Mouse (Mus musculus): ENCODE results near the gene Rnf167. TPM values are rescaled to one million over a fixed set of nuclear protein-coding genes. Genes with fewer than 3 reads are reported as not detected.

Rnf167 gene
- polyA plus RNA-seq, 1 experiment from 2014 or later = 101 TPM

DNA sequence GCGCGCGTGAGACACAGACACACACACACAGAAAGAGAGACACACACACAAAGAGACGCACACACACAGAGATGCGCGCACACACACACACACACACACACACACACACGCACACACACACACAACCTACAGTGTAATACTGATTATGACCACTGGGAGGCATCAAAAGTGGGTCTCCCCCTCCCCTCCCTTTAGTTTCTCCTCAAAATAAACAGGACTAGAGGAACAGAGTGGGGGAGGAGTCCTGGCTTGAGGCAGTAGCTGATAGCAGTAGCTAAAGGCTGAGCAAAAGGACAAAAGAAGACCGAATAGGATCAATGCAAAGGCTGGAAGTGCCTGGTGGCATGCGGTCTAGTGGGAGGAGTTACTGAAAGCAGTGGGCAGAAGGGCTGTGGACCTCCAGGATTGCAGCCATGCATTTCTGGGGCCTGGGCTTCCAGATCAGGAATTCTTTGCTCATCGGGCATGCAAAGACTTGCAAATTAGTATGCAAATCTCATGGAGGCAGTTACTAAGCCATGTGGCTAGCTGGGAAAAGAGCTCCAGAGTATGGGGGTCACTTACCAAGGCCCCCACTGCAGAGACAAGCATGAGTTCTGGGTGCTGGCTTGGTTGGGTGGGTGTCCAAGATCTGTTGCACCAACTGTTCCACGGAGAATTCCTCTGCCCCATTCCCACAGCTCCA is 35.0 kb downstream of the Rnf167 start:
- Histone ChIP-seq H3K4me2 (ENCODE audit: low read length) (no peak overlapping the region), H3K9ac (ENCODE audit: low read length) (no peak overlapping the region), H3K4me3 (ENCODE audit: low read depth, low read length) (no peak overlapping the region), H3K4me1 (replicated peaks; ENCODE audit: control insufficient read depth, insufficient read depth, low read length) (peaks cover 9% of the 10 kb centered on the region), H3K36me3 (ENCODE audit: control insufficient read depth, insufficient read depth, low read length) (peaks cover 59% of the 10 kb centered on the region), H3K27ac (ENCODE audit: low read depth) (no peak overlapping the region), H3K27me3 (replicated peaks; ENCODE audit: control insufficient read depth, insufficient read depth, low read length) (no peaks in the 10 kb centered on the region), H3K9me3 (ENCODE audit: control insufficient read depth, low read length) (no peaks in the 10 kb centered on the region)
- DNase-seq (ENCODE audit: low spot score) = peak; percentile 65
- WGBS = 24% methylated on average over 11 of the region's 11 CpGs
- peak; percentile 73 for ATAC-seq (replicated peaks; ENCODE audit: low FRiP score, low TSS enrichment, low read depth)

DNA sequence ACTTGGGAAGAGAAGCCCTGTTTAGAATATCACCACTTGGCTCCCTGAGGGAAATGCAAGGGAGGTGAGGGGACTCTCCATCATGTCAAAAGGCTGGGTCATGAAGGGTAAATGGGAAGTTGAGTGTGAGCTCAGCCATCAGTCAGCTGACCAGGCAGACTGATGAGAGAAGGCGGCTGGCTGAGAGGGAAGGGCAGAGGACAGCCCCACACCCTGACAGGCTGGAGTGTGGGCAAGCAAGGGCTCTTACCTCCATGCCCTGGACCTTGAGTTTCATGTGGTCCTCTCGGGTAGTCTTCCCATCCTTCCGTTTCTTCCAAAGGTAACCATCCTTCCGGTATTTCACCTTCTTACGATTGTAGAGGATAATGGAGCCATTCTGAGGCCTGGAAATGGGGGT is 36.6 kb downstream of the Rnf167 start:
- H3K27me3 ChIP-seq (replicated peaks; ENCODE audit: control insufficient read depth, insufficient read depth, low read length) = no peaks in the 10 kb centered on the region
- WGBS = 91% methylated on average over 5 of the region's 5 CpGs
- H3K4me2 ChIP-seq (ENCODE audit: low read length) = no peak overlapping the region
- peaks cover 54% of the 10 kb centered on the region for H3K36me3 ChIP-seq (ENCODE audit: control insufficient read depth, insufficient read depth, low read length)
- no peak overlapping the region for H3K4me3 ChIP-seq (ENCODE audit: low read depth, low read length)
- DNase-seq (ENCODE audit: low spot score) (no peak), ATAC-seq (replicated peaks; ENCODE audit: low FRiP score, low TSS enrichment, low read depth) (no peak)
- H3K4me1 ChIP-seq (replicated peaks; ENCODE audit: control insufficient read depth, insufficient read depth, low read length) = peaks cover 17% of the 10 kb centered on the region
- H3K9ac ChIP-seq (ENCODE audit: low read length) = no peak overlapping the region
- no peaks in the 10 kb centered on the region for H3K9me3 ChIP-seq (ENCODE audit: control insufficient read depth, low read length)
- no peak overlapping the region for H3K27ac ChIP-seq (ENCODE audit: low read depth)

DNA sequence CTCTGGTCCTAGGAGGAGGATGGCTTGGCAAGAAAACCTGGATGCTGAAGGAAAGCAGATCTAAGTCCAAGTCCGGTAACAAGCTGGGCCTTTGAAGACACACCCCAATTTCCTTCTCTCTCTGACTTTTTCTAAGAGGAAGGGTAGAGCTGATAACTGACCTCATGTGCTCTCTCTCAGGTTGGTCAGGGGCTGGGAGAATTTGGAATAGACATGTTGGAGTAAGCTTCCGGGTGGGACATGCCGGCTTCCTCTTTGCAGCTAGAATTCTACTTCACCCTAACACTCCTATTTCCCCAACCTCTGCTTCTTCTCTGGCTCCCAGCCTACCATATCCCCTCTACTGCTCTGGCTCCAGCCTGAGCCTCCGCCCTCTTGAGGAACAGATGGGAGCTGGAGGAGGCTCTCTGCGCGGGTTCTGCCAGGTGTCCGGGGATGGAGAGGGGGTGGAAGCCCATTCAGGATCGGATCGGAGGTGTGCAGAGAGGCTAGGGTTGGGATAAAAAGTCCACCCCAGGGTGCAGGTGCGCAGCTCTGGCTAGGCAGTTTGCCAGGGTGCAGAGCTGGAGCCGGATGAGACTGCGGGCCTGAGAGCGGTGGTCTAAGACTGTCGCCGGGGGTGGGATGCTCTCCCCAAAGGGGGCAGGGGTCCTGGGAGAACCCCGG is 40.0 kb downstream of the Rnf167 start:
- Histone ChIP-seq H3K4me2 (ENCODE audit: low read length) (peak overlapping the region; percentile 75), H3K36me3 (ENCODE audit: control insufficient read depth, insufficient read depth, low read length) (peaks cover 27% of the 10 kb centered on the region), H3K27ac (ENCODE audit: low read depth) (peak overlapping the region; percentile 77), H3K9me3 (ENCODE audit: control insufficient read depth, low read length) (no peaks in the 10 kb centered on the region), H3K4me3 (ENCODE audit: low read depth, low read length) (peak overlapping the region; percentile 71), H3K9ac (ENCODE audit: low read length) (peak overlapping the region; percentile 71), H3K27me3 (replicated peaks; ENCODE audit: control insufficient read depth, insufficient read depth, low read length) (no peaks in the 10 kb centered on the region), H3K4me1 (replicated peaks; ENCODE audit: control insufficient read depth, insufficient read depth, low read length) (peaks cover 25% of the 10 kb centered on the region)
- ATAC-seq (replicated peaks; ENCODE audit: low FRiP score, low TSS enrichment, low read depth) (peak; percentile 63), DNase-seq (ENCODE audit: low spot score) (peak; percentile 80)
- WGBS = 2% methylated on average over 16 of the region's 16 CpGs

DNA sequence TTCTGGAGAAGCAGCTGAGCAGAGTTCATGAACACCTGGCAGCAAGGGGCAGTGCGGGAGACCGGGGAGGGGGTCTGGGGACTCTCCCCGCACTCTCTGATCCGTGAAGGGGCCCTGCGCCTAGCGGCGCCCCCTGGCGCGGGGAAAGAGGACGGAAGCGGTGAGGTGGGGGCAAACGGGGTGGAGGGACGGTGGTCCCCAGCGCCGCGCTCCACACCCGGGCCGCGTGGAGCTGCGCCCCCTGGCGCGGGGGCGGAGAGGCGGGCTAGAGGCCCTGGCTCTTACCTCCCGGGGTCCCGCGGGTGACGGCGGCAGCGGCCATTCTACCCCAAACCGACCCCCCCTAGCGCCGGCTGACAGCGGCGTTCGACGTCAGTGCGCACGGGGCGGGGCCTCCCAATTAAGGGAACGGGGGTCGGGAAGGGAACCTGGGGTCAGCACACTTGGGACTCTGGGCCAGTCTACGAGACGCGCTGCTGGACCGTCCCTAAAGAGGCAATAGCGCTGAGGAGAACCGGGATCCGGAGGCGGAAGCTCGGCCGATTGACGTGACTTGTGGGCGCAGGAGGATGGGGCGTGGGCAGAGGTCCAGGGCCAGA is 40.7 kb downstream of the Rnf167 start, which contains the start of gene Camta2:
Gene Camta2 (minus strand): TSS at position 505 of the 599 bp plus-strand sequence.
- under 1% methylated on average over 49 of the region's 55 CpGs for WGBS
- peaks cover 23% of the 10 kb centered on the region for H3K36me3 ChIP-seq (ENCODE audit: control insufficient read depth, insufficient read depth, low read length)

DNA sequence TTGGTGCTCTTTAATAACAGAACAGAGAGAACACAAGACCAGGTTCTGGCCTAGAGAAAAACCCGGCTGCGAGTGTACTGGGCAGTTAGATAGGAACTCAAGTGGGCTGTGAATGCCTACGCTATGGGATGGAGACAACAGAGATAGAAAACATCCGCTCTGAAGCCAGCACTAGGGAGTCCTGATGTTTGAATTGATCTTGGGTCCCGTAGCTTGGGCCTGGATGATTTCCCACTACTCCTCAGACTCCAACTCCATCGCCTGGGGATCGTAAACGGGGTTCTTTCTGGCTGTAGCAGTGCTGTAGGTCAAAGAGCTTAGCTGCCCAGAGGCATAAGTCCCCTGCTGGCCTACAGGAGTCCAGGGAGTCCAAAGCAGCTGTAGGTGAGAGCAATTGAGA is 41.3 kb downstream of the Rnf167 start:
- Histone ChIP-seq H3K4me2 (ENCODE audit: low read length) (peak overlapping the region; percentile 75), H3K9me3 (ENCODE audit: control insufficient read depth, low read length) (no peaks in the 10 kb centered on the region), H3K4me1 (replicated peaks; ENCODE audit: control insufficient read depth, insufficient read depth, low read length) (peaks cover 25% of the 10 kb centered on the region), H3K27ac (ENCODE audit: low read depth) (peak overlapping the region; percentile 77), H3K4me3 (ENCODE audit: low read depth, low read length) (peak overlapping the region; percentile 71), H3K36me3 (ENCODE audit: control insufficient read depth, insufficient read depth, low read length) (peaks cover 21% of the 10 kb centered on the region), H3K27me3 (replicated peaks; ENCODE audit: control insufficient read depth, insufficient read depth, low read length) (no peaks in the 10 kb centered on the region), H3K9ac (ENCODE audit: low read length) (peak overlapping the region; percentile 71)
- DNase-seq (ENCODE audit: low spot score) (peak; percentile 56), ATAC-seq (replicated peaks; ENCODE audit: low FRiP score, low TSS enrichment, low read depth) (no peak)
- 18% methylated on average over 8 of the region's 8 CpGs for WGBS

More for the DNA sequence above, 40.7 kb downstream of the Rnf167 start, which contains the start of gene Camta2:
- Histone ChIP-seq H3K9ac (ENCODE audit: low read length) (peak within 1 kb of the TSS; percentile 71), H3K27ac (ENCODE audit: low read depth) (peak within 1 kb of the TSS; percentile 77), H3K4me3 (ENCODE audit: low read depth, low read length) (peak within 1 kb of the TSS; percentile 71), H3K9me3 (ENCODE audit: control insufficient read depth, low read length) (no peaks in the 10 kb centered on the region), H3K4me1 (replicated peaks; ENCODE audit: control insufficient read depth, insufficient read depth, low read length) (peaks cover 25% of the 10 kb centered on the region), H3K27me3 (replicated peaks; ENCODE audit: control insufficient read depth, insufficient read depth, low read length) (no peaks in the 10 kb centered on the region), H3K4me2 (ENCODE audit: low read length) (peak within 1 kb of the TSS; percentile 75)
- ATAC-seq (replicated peaks; ENCODE audit: low FRiP score, low TSS enrichment, low read depth) (peak; percentile 84), DNase-seq (ENCODE audit: low spot score) (peak; percentile 92)

DNA sequence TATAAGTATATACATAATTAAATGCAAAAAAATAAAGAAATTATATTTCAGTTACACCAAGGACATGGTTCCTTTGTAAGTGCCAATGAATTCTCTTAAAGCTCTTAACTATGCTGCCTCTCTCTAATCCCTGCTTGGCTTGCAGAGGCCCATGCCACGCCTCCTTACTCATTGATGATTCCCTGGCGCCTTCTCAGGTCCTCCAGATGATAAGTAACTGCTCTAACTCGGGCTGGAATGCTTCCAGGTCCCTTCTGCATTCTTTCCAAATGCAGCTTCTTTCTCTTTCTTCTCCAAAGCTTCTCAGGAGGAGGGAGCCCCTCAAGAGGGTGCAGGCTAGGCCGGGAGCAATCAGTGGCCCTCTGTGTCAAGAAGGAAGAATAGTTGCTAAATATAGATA is 42.5 kb downstream of the Rnf167 start:
- WGBS = 46% methylated on average over 4 of the region's 4 CpGs
- DNase-seq (ENCODE audit: low spot score) = no peak

DNA sequence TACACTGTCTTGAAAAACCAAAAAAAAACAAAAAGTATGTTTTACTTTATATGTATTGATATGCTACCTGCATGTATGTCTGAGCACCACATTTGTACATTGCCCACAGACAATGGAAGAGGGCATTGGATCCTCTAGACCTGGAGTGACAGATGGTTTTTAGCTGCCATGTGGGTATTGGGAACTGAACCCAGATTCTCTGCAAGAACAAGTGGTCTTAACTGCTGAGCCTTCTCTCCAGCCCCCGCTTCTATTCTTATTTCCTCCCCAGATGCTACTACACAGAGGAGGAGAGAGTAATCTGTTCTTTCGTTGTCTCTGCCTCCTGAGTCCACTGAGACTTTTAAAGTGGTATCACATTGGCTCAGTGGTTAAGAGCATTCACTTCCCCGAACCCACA is 46.5 kb downstream of the Rnf167 start:
- Histone ChIP-seq H3K9ac (ENCODE audit: low read length) (no peak overlapping the region), H3K4me2 (ENCODE audit: low read length) (no peak overlapping the region), H3K36me3 (ENCODE audit: control insufficient read depth, insufficient read depth, low read length) (no peaks in the 10 kb centered on the region), H3K4me3 (ENCODE audit: low read depth, low read length) (no peak overlapping the region), H3K27me3 (replicated peaks; ENCODE audit: control insufficient read depth, insufficient read depth, low read length) (no peaks in the 10 kb centered on the region), H3K4me1 (replicated peaks; ENCODE audit: control insufficient read depth, insufficient read depth, low read length) (peaks cover 9% of the 10 kb centered on the region), H3K9me3 (ENCODE audit: control insufficient read depth, low read length) (no peaks in the 10 kb centered on the region), H3K27ac (ENCODE audit: low read depth) (no peak overlapping the region)
- no peak for ATAC-seq (replicated peaks; ENCODE audit: low FRiP score, low TSS enrichment, low read depth)
- 71% methylated on average over 3 of the region's 3 CpGs for WGBS
- DNase-seq (ENCODE audit: low spot score) = no peak

More for the DNA sequence above, 42.5 kb downstream of the Rnf167 start:
- no peak overlapping the region for H3K27ac ChIP-seq (ENCODE audit: low read depth)
- no peaks in the 10 kb centered on the region for H3K27me3 ChIP-seq (replicated peaks; ENCODE audit: control insufficient read depth, insufficient read depth, low read length)
- H3K4me2 ChIP-seq (ENCODE audit: low read length) = no peak overlapping the region
- H3K4me3 ChIP-seq (ENCODE audit: low read depth, low read length) = no peak overlapping the region
- H3K9ac ChIP-seq (ENCODE audit: low read length) = no peak overlapping the region
- ATAC-seq (replicated peaks; ENCODE audit: low FRiP score, low TSS enrichment, low read depth) = no peak
- H3K36me3 ChIP-seq (ENCODE audit: control insufficient read depth, insufficient read depth, low read length) = peaks cover 11% of the 10 kb centered on the region
- no peaks in the 10 kb centered on the region for H3K9me3 ChIP-seq (ENCODE audit: control insufficient read depth, low read length)
- H3K4me1 ChIP-seq (replicated peaks; ENCODE audit: control insufficient read depth, insufficient read depth, low read length) = peaks cover 25% of the 10 kb centered on the region

DNA sequence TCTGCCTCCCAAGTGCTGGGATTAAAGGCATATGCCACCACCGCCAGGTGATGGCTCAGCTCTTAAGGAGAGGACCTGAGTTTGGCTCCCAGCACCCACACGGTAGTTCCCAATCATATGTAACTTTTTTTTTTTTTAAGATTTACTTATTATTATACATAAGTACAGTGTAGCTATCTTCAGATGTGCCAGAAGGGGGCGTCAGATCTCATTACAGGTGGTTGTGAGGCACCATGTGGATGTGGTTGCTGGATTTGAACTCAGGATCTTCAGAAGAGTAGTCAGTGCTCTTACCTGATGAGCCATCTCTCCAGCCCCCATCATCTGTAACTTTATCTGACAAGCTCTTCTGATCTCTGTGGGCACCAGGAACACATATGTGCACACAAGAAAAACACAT is 50.3 kb downstream of the Rnf167 start:
- Histone ChIP-seq H3K36me3 (ENCODE audit: control insufficient read depth, insufficient read depth, low read length) (no peaks in the 10 kb centered on the region), H3K27me3 (replicated peaks; ENCODE audit: control insufficient read depth, insufficient read depth, low read length) (no peaks in the 10 kb centered on the region), H3K27ac (ENCODE audit: low read depth) (no peak overlapping the region), H3K9me3 (ENCODE audit: control insufficient read depth, low read length) (no peaks in the 10 kb centered on the region), H3K9ac (ENCODE audit: low read length) (no peak overlapping the region), H3K4me2 (ENCODE audit: low read length) (no peak overlapping the region), H3K4me3 (ENCODE audit: low read depth, low read length) (no peak overlapping the region), H3K4me1 (replicated peaks; ENCODE audit: control insufficient read depth, insufficient read depth, low read length) (peaks cover 8% of the 10 kb centered on the region)
- 77% methylated on average over 3 of the region's 3 CpGs for WGBS
- ATAC-seq (replicated peaks; ENCODE audit: low FRiP score, low TSS enrichment, low read depth) (no peak), DNase-seq (ENCODE audit: low spot score) (no peak)
